Mouse (Mus musculus) adrenal gland, postnatal 4 days (tissue): ENCODE data around the gene Tunar. TPM values are rescaled to one million over a fixed set of nuclear protein-coding genes. Genes with fewer than 3 reads are reported as not detected.

Source experiments
- DNase-seq, 2 experiments: peaks; one replicate each; pipeline ENCODE4 v3.0.0; 2021 to 2022; ENCODE audit warnings: low spot score in 2 of 2, mixed read lengths in 2 of 2
- total RNA-seq, 2 experiments: library from RNA; stranded (reverse); gene quantifications; 2 replicates each; pipeline ENCODE4 v1.2.3; 2021

Gene Tunar
- total RNA-seq, 2 experiments from 2014 or later = 0.48 to 0.59 TPM

GRCm38 (mm10) chr12:105398172-105398571 is 64.5 kb downstream of the Tunar start:
- no peak for DNase-seq

GRCm38 (mm10) chr12:105403742-105404141 is 70.1 kb downstream of the Tunar start:
- DNase-seq = no peak

- DNase-seq = no peak
These were observed 72.3 kb downstream of the Tunar start for GRCm38 (mm10) chr12:105406008-105406407.

- DNase-seq = no peak
These were observed 80.2 kb downstream of the Tunar start for GRCm38 (mm10) chr12:105413909-105414308.

- DNase-seq = no peak
These were observed 86.8 kb downstream of the Tunar start for GRCm38 (mm10) chr12:105420476-105420875.

- DNase-seq = no peak
These were observed 92.9 kb downstream of the Tunar start for GRCm38 (mm10) chr12:105426541-105426940.

GRCm38 (mm10) chr12:105427039-105427757 is 93.5 kb downstream of the Tunar start:
- DNase-seq = peak in 1 of 2 experiments; percentile 30

GRCm38 (mm10) chr12:105431872-105432271 is 98.2 kb downstream of the Tunar start:
- no peak for DNase-seq

GRCm38 (mm10) chr12:105432807-105433206 is 99.1 kb downstream of the Tunar start:
- no peak for DNase-seq

Other genes with a start within 250 kb of the Tunar start
- not detected for gene Tcl1b2, start 187.9 kb upstream of the Tunar start, total RNA-seq
- not detected for gene Tcl1b1, start 174.2 kb upstream of the Tunar start, total RNA-seq
- gene Tcl1b5, start 157.5 kb upstream of the Tunar start, total RNA-seq = not detected
- not detected for gene Tcl1b3, start 142.8 kb upstream of the Tunar start, total RNA-seq
- gene Tcl1b4, start 131.9 kb upstream of the Tunar start, total RNA-seq = not detected
- under 1 TPM in 1 of 2 experiments, not detected in 1; 0.31 TPM for gene Tcl1, start 111.1 kb upstream of the Tunar start, total RNA-seq
- 10 to 100 TPM; 14.6 to 16.0 TPM for gene D430019H16Rik, start 120.0 kb downstream of the Tunar start, total RNA-seq
- 10 to 100 TPM in 1 of 2 experiments, 1 to 10 TPM in 1; 9.6 to 10.7 TPM for gene Bdkrb2, start 229.4 kb downstream of the Tunar start, total RNA-seq